Mouse (Mus musculus) hindbrain, embryonic 11.5 days (tissue): Measurements from ENCODE around the gene Uspl1. TPM values are rescaled to one million over a fixed set of nuclear protein-coding genes. Genes with fewer than 3 reads are reported as not detected.

ENCODE experiments used
- ATAC-seq: fragments of 200-750 bp; cut with Nextera tagmentation; 2 replicates; pipeline ENCODE4 v1.8.0; 2017; ENCODE audit warnings: mild to moderate bottlenecking, moderate TSS enrichment, moderate library complexity; ENCODE audit not compliant: low FRiP score
- DNase-seq: peaks from one replicate; pipeline ENCODE4 v3.0.0-alpha.2; 2015; ENCODE audit warnings: low spot score
- H3K27ac ChIP-seq: fragments of 300-500 bp; sonication (generic); 2 replicates; pipeline ENCODE4 v1.5.1; 2014; ENCODE audit warnings: mild to moderate bottlenecking, low read depth, low read length
- H3K27me3 ChIP-seq: fragments of 300-500 bp; sonication (generic); 2 replicates; pipeline ENCODE4 v1.6.1; 2014; ENCODE audit warnings: mild to moderate bottlenecking, low read length, moderate library complexity, mixed read lengths; ENCODE audit not compliant: control insufficient read depth, insufficient read depth
- H3K36me3 ChIP-seq: fragments of 300-500 bp; sonication (generic); 2 replicates; pipeline ENCODE4 v1.6.1; 2014; ENCODE audit warnings: mild to moderate bottlenecking, low read length, moderate library complexity, mixed read lengths; ENCODE audit not compliant: control insufficient read depth, insufficient read depth
- H3K4me1 ChIP-seq: fragments of 300-500 bp; sonication (generic); replicated peaks from 2 replicates; pipeline ENCODE4 v1.6.1; 2014; ENCODE audit warnings: low read length, mixed read lengths; ENCODE audit not compliant: control insufficient read depth, insufficient read depth
- H3K4me2 ChIP-seq: fragments of 300-500 bp; sonication (generic); replicated peaks from 2 replicates; pipeline ENCODE4 v1.6.1; 2014; ENCODE audit warnings: mild to moderate bottlenecking, low read depth, low read length
- H3K4me3 ChIP-seq: fragments of 300-500 bp; sonication (generic); 2 replicates; pipeline ENCODE4 v1.5.1; 2014; ENCODE audit warnings: low read depth, low read length
- H3K9ac ChIP-seq: fragments of 300-500 bp; sonication (generic); 2 replicates; pipeline ENCODE4 v1.6.1; 2014; ENCODE audit warnings: low read depth, low read length
- H3K9me3 ChIP-seq: fragments of 300-500 bp; sonication (generic); 2 replicates; pipeline ENCODE4 v1.6.1; 2016; ENCODE audit warnings: low read length; ENCODE audit not compliant: control insufficient read depth
- WGBS: fragments of 180-500 bp; shearing (Covaris S2); extraction: QIAGEN DNeasy Blood & Tissue Kit; methylation state at CpG from one replicate; pipeline ENCODE4 v1.1.7; 2014; 5-methylcytosine and 5-hydroxymethylcytosine counted together
- polyA plus RNA-seq: library from polyadenylated mRNA; unstranded; fragments of >200 nt; fragmentation: Nextera tagmentation; extraction: Ambion mirVana; gene quantifications from 2 replicates; pipeline ENCODE4 v1.2.1, GENCODE M21; 2014

The Uspl1 gene
- polyA plus RNA-seq, 1 experiment from 2014 or later = 73.7 TPM

GRCm38 (mm10) chr5:149247047-149247904, 63.1 kb downstream of the Uspl1 start:
- ATAC-seq = no peak
- Histone ChIP-seq H3K4me3 (no peak overlapping the region), H3K27ac (no peak overlapping the region), H3K36me3 (no peaks in the 10 kb centered on the region), H3K9me3 (no peaks in the 10 kb centered on the region), H3K4me1 (peaks cover 2% of the 10 kb centered on the region; the same call in 1 of the 2 replicates), H3K27me3 (no peaks in the 10 kb centered on the region), H3K4me2 (no peak overlapping the region), H3K9ac (no peak overlapping the region)
- WGBS = 51% methylated on average over 18 of the region's 20 CpGs
- no peak for DNase-seq

- Histone ChIP-seq H3K9me3 (no peaks in the 10 kb centered on the region), H3K4me2 (no peak overlapping the region), H3K4me3 (no peak overlapping the region), H3K27ac (no peak overlapping the region), H3K4me1 (no peaks in the 10 kb centered on the region), H3K36me3 (no peaks in the 10 kb centered on the region), H3K27me3 (no peaks in the 10 kb centered on the region), H3K9ac (no peak overlapping the region)
- ATAC-seq (no peak), DNase-seq (no peak)
- WGBS = 89% methylated on average over 3 of the region's 3 CpGs
These were observed 68.2 kb downstream of the Uspl1 start for GRCm38 (mm10) chr5:149252303-149252702.

- H3K4me2 ChIP-seq = no peak overlapping the region
- H3K4me1 ChIP-seq = peaks cover 3% of the 10 kb centered on the region; the same call in 1 of the 2 replicates
- no peaks in the 10 kb centered on the region for H3K9me3 ChIP-seq
- DNase-seq = no peak
- H3K36me3 ChIP-seq = no peaks in the 10 kb centered on the region
- H3K4me3 ChIP-seq = no peak overlapping the region
- H3K27ac ChIP-seq = no peak overlapping the region
- WGBS = 51% methylated on average over 2 of the region's 2 CpGs
- H3K9ac ChIP-seq = no peak overlapping the region
- no peak for ATAC-seq
- H3K27me3 ChIP-seq = no peaks in the 10 kb centered on the region
These were observed 69.3 kb downstream of the Uspl1 start for GRCm38 (mm10) chr5:149253491-149253890.

- H3K27me3 ChIP-seq = no peaks in the 10 kb centered on the region
- no peak overlapping the region for H3K27ac ChIP-seq
- no peaks in the 10 kb centered on the region for H3K36me3 ChIP-seq
- WGBS = 91% methylated on average over 2 of the region's 2 CpGs
- H3K4me3 ChIP-seq = no peak overlapping the region
- peaks cover 5% of the 10 kb centered on the region for H3K4me1 ChIP-seq
- ATAC-seq = no peak
- H3K9ac ChIP-seq = no peak overlapping the region
- H3K9me3 ChIP-seq = no peaks in the 10 kb centered on the region
- DNase-seq = no peak
- no peak overlapping the region for H3K4me2 ChIP-seq
These were observed 71.4 kb downstream of the Uspl1 start for GRCm38 (mm10) chr5:149255522-149255921.

DNA sequence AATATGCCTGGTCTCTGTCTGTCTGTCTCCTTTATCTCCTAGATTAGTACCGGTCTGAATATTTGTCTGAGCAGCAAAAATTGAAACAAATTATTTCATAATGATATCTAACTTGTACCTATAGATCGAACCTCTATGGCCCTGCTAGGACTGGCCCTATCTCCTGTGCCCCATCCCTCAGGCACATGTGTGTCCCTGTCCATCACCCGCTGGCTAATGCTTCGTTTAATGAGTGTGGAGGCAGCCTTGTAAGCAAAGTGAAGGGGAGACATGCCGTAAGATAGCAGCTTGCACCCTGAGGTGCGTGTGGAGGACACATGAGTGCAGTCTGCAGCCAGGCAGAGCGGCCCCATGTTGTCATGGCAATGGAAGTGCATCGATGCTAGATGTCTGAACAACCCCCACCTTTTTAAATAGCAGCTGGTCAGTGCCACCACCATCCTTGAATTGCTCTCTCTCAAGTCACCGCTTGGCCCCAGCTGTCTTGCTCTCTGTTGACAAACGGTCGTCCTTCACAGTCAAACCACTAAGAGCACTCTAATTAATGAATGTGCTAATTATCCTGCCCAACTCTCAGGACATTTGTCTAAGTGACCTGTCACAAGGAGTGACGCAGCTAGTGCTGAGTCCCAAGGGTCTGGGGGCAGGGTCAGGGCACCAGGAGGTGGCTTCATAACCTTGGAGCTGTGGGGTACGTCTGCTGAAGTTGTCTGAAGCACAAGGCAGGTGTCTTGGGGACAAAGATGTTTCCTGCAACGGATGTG, 73.5 kb downstream of the Uspl1 start:
- Histone ChIP-seq H3K4me3 (no peak overlapping the region), H3K27me3 (no peaks in the 10 kb centered on the region), H3K36me3 (no peaks in the 10 kb centered on the region), H3K4me1 (peaks cover 5% of the 10 kb centered on the region), H3K27ac (peak overlapping the region; percentile 44), H3K4me2 (no peak overlapping the region), H3K9me3 (no peaks in the 10 kb centered on the region), H3K9ac (no peak overlapping the region)
- ATAC-seq (peak; percentile 80), DNase-seq (peak; percentile 55)
- WGBS = 40% methylated on average over 14 of the region's 14 CpGs

DNA sequence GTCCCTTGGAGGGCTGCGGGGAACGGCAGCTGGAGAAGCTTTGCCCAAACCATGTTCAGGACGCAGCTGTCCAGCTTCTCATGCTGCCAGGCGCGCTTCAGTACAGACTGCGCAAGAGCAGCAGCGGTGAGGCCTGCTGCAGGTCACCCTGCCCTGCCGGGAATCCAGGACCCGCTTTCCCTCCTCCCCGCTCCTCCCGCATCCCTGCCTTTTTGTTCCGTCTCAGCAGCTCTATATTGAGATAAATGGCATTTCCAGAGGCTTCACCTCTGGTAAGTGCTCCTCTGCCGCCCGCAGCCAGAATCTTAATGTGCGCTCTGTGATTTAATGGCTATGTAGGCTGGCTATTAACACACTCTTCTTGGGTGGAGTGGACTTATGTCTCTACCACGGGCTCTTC, 74.9 kb downstream of the Uspl1 start:
- peak overlapping the region; percentile 67 for H3K27ac ChIP-seq
- H3K9me3 ChIP-seq = no peaks in the 10 kb centered on the region
- 28% methylated on average over 16 of the region's 16 CpGs for WGBS
- H3K4me3 ChIP-seq = no peak overlapping the region
- H3K4me2 ChIP-seq = peak overlapping the region; percentile 5; the same call in 1 of the 2 replicates
- H3K9ac ChIP-seq = 0 out of 2 replicates have a peak overlapping the region, but pooled peaks have one; percentile 32
- ATAC-seq (peak; percentile 73), DNase-seq (peak; percentile 55)
- no peaks in the 10 kb centered on the region for H3K27me3 ChIP-seq
- H3K4me1 ChIP-seq = peaks cover 5% of the 10 kb centered on the region
- no peaks in the 10 kb centered on the region for H3K36me3 ChIP-seq

DNA sequence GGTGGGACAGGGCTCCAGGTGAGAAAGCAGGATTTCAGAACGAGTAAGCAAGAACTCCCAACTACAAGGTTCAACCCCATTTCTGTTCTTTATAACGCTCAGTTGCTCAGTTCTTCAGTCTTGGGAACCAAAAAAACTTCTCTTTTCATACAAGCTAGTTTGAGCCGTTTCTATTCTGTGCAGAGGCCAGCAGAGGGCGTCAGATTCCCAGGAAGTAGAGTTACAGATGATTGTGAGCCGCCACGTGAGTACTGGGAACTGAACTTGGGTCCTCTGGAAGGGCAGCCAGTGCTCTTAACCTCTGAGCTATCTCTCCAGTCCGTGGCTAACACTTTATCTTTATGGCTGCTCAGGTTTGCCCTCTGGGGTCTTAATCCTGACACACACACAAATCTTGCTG, 77.3 kb downstream of the Uspl1 start:
- peaks cover 5% of the 10 kb centered on the region for H3K4me1 ChIP-seq
- H3K9ac ChIP-seq = no peak overlapping the region
- no peak overlapping the region for H3K4me2 ChIP-seq
- no peaks in the 10 kb centered on the region for H3K27me3 ChIP-seq
- no peaks in the 10 kb centered on the region for H3K36me3 ChIP-seq
- ATAC-seq (no peak), DNase-seq (no peak)
- WGBS = 77% methylated on average over 7 of the region's 7 CpGs
- no peak overlapping the region for H3K4me3 ChIP-seq
- H3K9me3 ChIP-seq = no peaks in the 10 kb centered on the region
- H3K27ac ChIP-seq = no peak overlapping the region

- DNase-seq = no peak
- ATAC-seq = no peak
- H3K9ac ChIP-seq = no peak overlapping the region
- H3K4me2 ChIP-seq = no peak overlapping the region
- no peak overlapping the region for H3K27ac ChIP-seq
- no peak overlapping the region for H3K4me3 ChIP-seq
- H3K9me3 ChIP-seq = no peaks in the 10 kb centered on the region
- H3K4me1 ChIP-seq = peaks cover 5% of the 10 kb centered on the region
- H3K27me3 ChIP-seq = no peaks in the 10 kb centered on the region
- no peaks in the 10 kb centered on the region for H3K36me3 ChIP-seq
- 67% methylated on average over 6 of the region's 6 CpGs for WGBS
These were observed 77.7 kb downstream of the Uspl1 start for GRCm38 (mm10) chr5:149261866-149262265.
